Mouse (Mus musculus) testis, adult 2 months (tissue): Measurements from ENCODE around the gene Ccnt1.
A peak's percentile ranks its signal among the peaks of the same experiment; 100 is the strongest.

Experiments
- CTCF ChIP-seq: fragments of 200-500 bp; IDR thresholded peaks from 2 replicates; pipeline ENCODE4 v1.5.1; 2012; ENCODE audit warnings: low read depth, mild to moderate bottlenecking, inconsistent platforms, low read length, moderate library complexity; ENCODE audit not compliant: control insufficient read depth, insufficient read depth, insufficient replicate concordance
- POLR2A ChIP-seq: fragments of 200-500 bp; IDR thresholded peaks from 2 replicates; pipeline ENCODE4 v1.6.1; 2012; ENCODE audit warnings: low read depth, mild to moderate bottlenecking, inconsistent platforms, low read length, moderate library complexity; ENCODE audit not compliant: control insufficient read depth

- peak; percentile 93 for TF ChIP-seq POLR2A
- TF ChIP-seq CTCF: no peak
Observed at GRCm38 (mm10) chr15:98567278-98568134, 3.2 kb downstream of the Ccnt1 start.
